Mouse (Mus musculus) limb, embryonic 12.5 days (tissue): ENCODE measurements around the gene Hsdl1. TPM values are rescaled to one million over a fixed set of nuclear protein-coding genes. Genes with fewer than 3 reads are reported as not detected.

ENCODE experiments used
- ATAC-seq: fragments of 200-750 bp; cut with Nextera tagmentation; 2 replicates; pipeline ENCODE4 v1.8.0; 2017; ENCODE audit warnings: low read depth, moderate TSS enrichment; ENCODE audit not compliant: insufficient number of reproducible peaks, insufficient read depth, low FRiP score, low TSS enrichment
- H3K27ac ChIP-seq: fragments of 300-500 bp; sonication (generic); 2 replicates; pipeline ENCODE4 v1.5.1; 2016; ENCODE audit warnings: mild to moderate bottlenecking, moderate library complexity
- H3K27me3 ChIP-seq: fragments of 300-500 bp; sonication (generic); 2 replicates; pipeline ENCODE4 v1.6.1; 2016; ENCODE audit warnings: mild to moderate bottlenecking, moderate library complexity
- H3K36me3 ChIP-seq: fragments of 300-500 bp; sonication (generic); 2 replicates; pipeline ENCODE4 v1.6.1; 2016; ENCODE audit warnings: mild to moderate bottlenecking, moderate library complexity
- H3K4me1 ChIP-seq: fragments of 300-500 bp; sonication (generic); replicated peaks from 2 replicates; pipeline ENCODE4 v1.6.1; 2016
- H3K4me2 ChIP-seq: fragments of 300-500 bp; sonication (generic); 2 replicates; pipeline ENCODE4 v1.6.1; 2016; ENCODE audit warnings: mild to moderate bottlenecking, moderate library complexity
- H3K4me3 ChIP-seq: fragments of 300-500 bp; sonication (generic); replicated peaks from 2 replicates; pipeline ENCODE4 v1.5.1; 2016; ENCODE audit warnings: mild to moderate bottlenecking
- H3K9ac ChIP-seq: fragments of 300-500 bp; sonication (generic); replicated peaks from 2 replicates; pipeline ENCODE4 v1.6.1; 2016; ENCODE audit warnings: mild to moderate bottlenecking, moderate library complexity
- H3K9me3 ChIP-seq: fragments of 300-500 bp; sonication (generic); 2 replicates; pipeline ENCODE4 v1.6.1; 2016; ENCODE audit warnings: mild to moderate bottlenecking, moderate library complexity
- WGBS: fragments of 180-500 bp; shearing (Covaris S2); methylation state at CpG from one replicate; pipeline ENCODE4 v1.1.7; 2016; 5-methylcytosine and 5-hydroxymethylcytosine counted together
- polyA plus RNA-seq: library from polyadenylated mRNA; unstranded; fragments of >200 nt; fragmentation: Nextera tagmentation; extraction: Ambion mirVana; gene quantifications from 2 replicates; pipeline ENCODE4 v1.2.1, GENCODE M21; 2016

The Hsdl1 gene
- polyA plus RNA-seq, 1 experiment from 2014 or later = 33.6 TPM

DNA sequence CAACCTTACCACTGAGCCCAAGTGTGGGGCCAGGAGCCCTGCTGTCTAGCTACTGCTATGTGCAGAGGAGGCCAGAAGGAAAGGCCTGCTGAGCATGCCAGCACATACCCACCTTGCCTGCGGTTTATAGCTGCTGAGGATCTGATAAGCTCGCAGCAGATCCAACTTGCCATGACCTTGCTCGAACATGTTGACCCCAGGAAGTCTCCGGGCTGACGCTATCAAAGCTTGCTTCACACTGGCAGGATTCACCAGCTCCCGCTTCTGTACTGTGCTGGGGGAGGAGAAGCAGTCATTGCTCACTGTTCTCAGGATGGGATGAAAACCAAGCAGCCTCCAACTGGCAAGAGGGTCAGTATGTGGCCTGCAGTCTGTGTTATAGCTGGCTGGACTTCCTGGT, 44.0 kb downstream of the Hsdl1 start:
- WGBS = 93% methylated on average over 6 of the region's 6 CpGs
- H3K4me3 ChIP-seq = no peak overlapping the region
- H3K27ac ChIP-seq = no peak overlapping the region
- ATAC-seq = no peak
- no peaks in the 10 kb centered on the region for H3K4me1 ChIP-seq
- peaks cover 98% of the 10 kb centered on the region for H3K36me3 ChIP-seq
- H3K9ac ChIP-seq = no peak overlapping the region
- H3K27me3 ChIP-seq = no peaks in the 10 kb centered on the region
- H3K9me3 ChIP-seq = no peaks in the 10 kb centered on the region
- H3K4me2 ChIP-seq = no peak overlapping the region

DNA sequence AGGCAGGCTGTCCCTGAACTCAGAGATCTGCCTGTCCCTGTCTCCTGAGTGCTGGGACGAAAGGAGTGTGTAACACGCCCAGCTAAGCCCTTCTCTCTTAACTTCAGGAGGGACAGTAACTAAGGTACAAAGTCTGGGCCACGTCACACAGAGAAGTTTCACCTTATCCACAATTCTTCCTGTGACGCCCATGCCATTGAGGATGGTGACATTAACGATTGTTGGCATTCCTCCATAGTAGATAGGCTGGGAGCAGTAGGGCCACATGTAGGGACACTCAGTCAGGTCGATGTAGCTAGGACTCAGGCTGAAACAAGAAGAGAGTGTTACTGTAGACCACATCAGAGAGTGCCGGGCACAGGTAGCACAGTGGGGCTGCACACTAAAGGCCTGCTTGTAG, 46.2 kb downstream of the Hsdl1 start:
- WGBS = 92% methylated on average over 7 of the region's 7 CpGs
- Histone ChIP-seq H3K4me2 (no peak overlapping the region), H3K4me3 (no peak overlapping the region)

DNA sequence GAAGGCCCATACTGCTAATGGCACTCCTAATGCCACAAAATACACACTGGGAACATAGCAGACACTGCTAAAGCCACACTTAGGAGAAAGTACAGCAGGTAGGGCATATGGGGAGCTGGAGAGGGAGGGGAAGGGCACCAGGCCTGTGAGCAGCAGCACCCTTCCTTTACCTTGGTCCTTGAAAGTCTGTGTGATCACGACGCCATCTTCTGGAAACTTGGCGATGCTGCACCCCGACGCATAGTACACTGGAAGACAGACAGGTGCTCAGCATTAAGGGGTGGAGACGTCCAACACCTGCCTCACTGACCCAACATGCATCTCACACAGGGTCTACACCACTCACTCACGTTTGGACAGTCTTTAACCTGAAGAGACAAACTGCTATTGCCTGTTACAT, 54.9 kb downstream of the Hsdl1 start:
- H3K27ac ChIP-seq = no peak overlapping the region
- no peak for ATAC-seq
- 74% methylated on average over 7 of the region's 7 CpGs for WGBS
- H3K36me3 ChIP-seq = peaks cover 99% of the 10 kb centered on the region
- H3K4me2 ChIP-seq = no peak overlapping the region
- H3K27me3 ChIP-seq = no peaks in the 10 kb centered on the region
- H3K4me3 ChIP-seq = no peak overlapping the region
- no peaks in the 10 kb centered on the region for H3K9me3 ChIP-seq
- H3K4me1 ChIP-seq = no peaks in the 10 kb centered on the region
- no peak overlapping the region for H3K9ac ChIP-seq

More for the DNA sequence above, 46.2 kb downstream of the Hsdl1 start:
- Histone ChIP-seq H3K27me3 (no peaks in the 10 kb centered on the region), H3K9ac (no peak overlapping the region), H3K9me3 (no peaks in the 10 kb centered on the region), H3K36me3 (peaks cover 98% of the 10 kb centered on the region), H3K27ac (no peak overlapping the region), H3K4me1 (no peaks in the 10 kb centered on the region)
- ATAC-seq = no peak

DNA sequence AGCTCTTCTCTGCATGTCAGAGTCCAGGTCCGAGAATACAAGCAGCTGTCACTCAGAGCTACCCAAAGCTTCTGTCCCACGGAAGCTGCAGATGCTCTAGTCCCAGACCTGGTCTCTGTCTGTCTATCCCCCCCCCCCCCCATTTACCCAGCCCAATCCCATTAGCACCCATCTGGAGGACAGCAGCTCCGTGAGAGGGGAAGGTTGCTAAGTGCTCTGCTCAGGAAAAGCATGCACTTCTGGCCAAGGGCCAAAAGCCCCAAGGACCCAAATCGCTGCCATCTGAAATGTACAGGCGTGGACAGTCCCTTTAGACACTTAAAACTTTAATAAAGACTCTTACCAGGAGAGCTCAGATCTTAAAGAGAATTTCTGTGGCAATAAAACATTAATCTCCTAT, 58.3 kb downstream of the Hsdl1 start:
- no peaks in the 10 kb centered on the region for H3K27me3 ChIP-seq
- H3K4me3 ChIP-seq = no peak overlapping the region
- no peak for ATAC-seq
- no peaks in the 10 kb centered on the region for H3K9me3 ChIP-seq
- no peak overlapping the region for H3K27ac ChIP-seq
- WGBS = 62% methylated on average over 5 of the region's 5 CpGs
- H3K4me1 ChIP-seq = no peaks in the 10 kb centered on the region
- H3K9ac ChIP-seq = no peak overlapping the region
- peaks cover 100% of the 10 kb centered on the region for H3K36me3 ChIP-seq
- no peak overlapping the region for H3K4me2 ChIP-seq

DNA sequence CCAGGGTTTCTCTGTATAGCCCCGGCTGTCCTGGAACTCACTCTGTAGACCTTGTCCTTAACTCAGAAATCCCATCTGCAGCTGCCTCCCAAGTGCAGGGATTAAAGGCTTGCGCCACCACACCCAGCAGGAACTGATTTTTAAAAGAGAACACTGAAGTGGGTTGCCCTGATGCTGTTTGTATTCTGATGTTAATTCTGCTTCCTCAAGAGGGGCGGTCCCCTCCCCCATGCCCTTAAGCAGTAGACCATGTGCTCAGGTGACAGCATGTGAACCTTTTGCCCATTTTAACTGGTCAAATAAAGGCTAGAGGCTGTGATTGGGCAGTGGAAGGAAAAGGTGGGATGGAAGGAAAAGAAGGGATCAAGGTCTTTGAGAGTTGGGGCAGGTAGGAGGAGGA, 59.2 kb downstream of the Hsdl1 start:
- Histone ChIP-seq H3K9ac (no peak overlapping the region), H3K4me1 (no peaks in the 10 kb centered on the region), H3K9me3 (no peaks in the 10 kb centered on the region), H3K4me2 (no peak overlapping the region), H3K27me3 (no peaks in the 10 kb centered on the region), H3K27ac (no peak overlapping the region), H3K4me3 (no peak overlapping the region), H3K36me3 (peaks cover 100% of the 10 kb centered on the region)
- ATAC-seq = no peak
- WGBS = 60% methylated on average over 3 of the region's 3 CpGs

DNA sequence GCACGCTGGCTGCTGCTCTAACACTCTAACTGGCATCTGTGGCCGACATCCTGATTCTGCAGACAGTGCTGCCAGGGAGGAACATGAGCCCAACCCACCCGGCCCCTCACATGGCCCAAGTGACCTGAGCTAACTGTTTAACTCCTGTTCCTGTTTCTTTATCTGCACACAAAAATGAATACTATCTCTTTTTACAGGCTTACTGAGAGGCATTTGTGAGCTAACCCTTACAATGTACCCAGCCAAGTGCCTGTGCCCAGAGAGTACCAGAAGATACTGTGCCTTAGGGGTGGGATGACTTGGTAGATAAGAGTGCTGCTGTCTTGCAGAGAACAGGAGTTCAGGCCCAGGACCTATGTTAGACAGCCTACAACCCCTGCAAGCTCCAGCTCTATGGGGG, 60.0 kb downstream of the Hsdl1 start:
- WGBS = 90% methylated on average over 3 of the region's 3 CpGs
- Histone ChIP-seq H3K4me1 (no peaks in the 10 kb centered on the region), H3K27me3 (no peaks in the 10 kb centered on the region), H3K9ac (no peak overlapping the region), H3K36me3 (peaks cover 100% of the 10 kb centered on the region), H3K27ac (no peak overlapping the region), H3K4me3 (no peak overlapping the region), H3K4me2 (no peak overlapping the region), H3K9me3 (no peaks in the 10 kb centered on the region)
- no peak for ATAC-seq

DNA sequence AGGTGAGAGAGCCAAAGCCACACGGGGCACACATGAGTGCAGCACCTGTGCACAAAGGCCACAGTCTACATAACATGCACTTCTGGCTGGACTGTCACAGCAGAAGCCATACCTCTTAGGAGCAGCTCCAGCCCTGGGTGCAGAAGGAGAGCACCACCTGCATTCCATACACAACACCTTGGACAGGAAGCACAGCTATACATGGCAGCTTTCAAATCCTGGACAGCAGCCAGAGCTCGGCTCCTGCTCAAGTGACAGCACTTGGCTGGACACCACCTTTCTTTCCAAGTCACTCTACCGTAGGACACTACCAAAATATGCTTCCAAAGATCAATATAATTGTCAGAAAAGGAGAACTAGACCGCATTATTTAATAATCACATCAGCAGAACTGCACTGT, 61.6 kb downstream of the Hsdl1 start:
- Histone ChIP-seq H3K27ac (no peak overlapping the region), H3K36me3 (peaks cover 100% of the 10 kb centered on the region), H3K4me3 (no peak overlapping the region), H3K9ac (no peak overlapping the region), H3K4me1 (no peaks in the 10 kb centered on the region), H3K4me2 (no peak overlapping the region), H3K27me3 (no peaks in the 10 kb centered on the region), H3K9me3 (no peaks in the 10 kb centered on the region)
- 93% methylated on average over 4 of the region's 4 CpGs for WGBS
- no peak for ATAC-seq

Other genes with a start within 250 kb of the Hsdl1 start
- 293 and 299 TPM in 2 replicates for gene Hsbp1, start 230.7 kb downstream of the Hsdl1 start, polyA plus RNA-seq
- gene Mlycd, start 180.3 kb downstream of the Hsdl1 start, polyA plus RNA-seq = 9.3 and 10.5 TPM in 2 replicates
- 0.40 and 0.58 TPM in 2 replicates for gene Osgin1, start 141.1 kb downstream of the Hsdl1 start, polyA plus RNA-seq
- 4.4 and 5.1 TPM in 2 replicates for gene Necab2, start 128.5 kb downstream of the Hsdl1 start, polyA plus RNA-seq
- 0.10 TPM in 1 of 2 replicates, not detected in the other for gene Slc38a8, start 73.5 kb downstream of the Hsdl1 start, polyA plus RNA-seq
- 140 and 147 TPM in 2 replicates for gene Mbtps1, start 16.4 kb downstream of the Hsdl1 start, polyA plus RNA-seq
- gene Dnaaf1, start 52 bp upstream of the Hsdl1 start, polyA plus RNA-seq = not detected in 2 replicates
- 14.1 and 15.1 TPM in 2 replicates for gene Taf1c, start 30.0 kb upstream of the Hsdl1 start, polyA plus RNA-seq
- gene Adad2, start 37.6 kb upstream of the Hsdl1 start, polyA plus RNA-seq = 0.14 and 0.41 TPM in 2 replicates
- gene Kcng4, start 60.5 kb upstream of the Hsdl1 start, polyA plus RNA-seq = 0.05 TPM in 2 replicates
- gene Wfdc1, start 91.2 kb upstream of the Hsdl1 start, polyA plus RNA-seq = 0.15 TPM in 1 of 2 replicates, not detected in the other
- 1.8 and 1.9 TPM in 2 replicates for gene Atp2c2, start 124.8 kb upstream of the Hsdl1 start, polyA plus RNA-seq
- 10.3 and 11.6 TPM in 2 replicates for gene Tldc1, start 203.2 kb upstream of the Hsdl1 start, polyA plus RNA-seq